Mouse (Mus musculus) hindbrain, embryonic 11.5 days (tissue): ENCODE data around the gene Frmd4b. TPM values are rescaled to one million over a fixed set of nuclear protein-coding genes. Genes with fewer than 3 reads are reported as not detected.

Experiments
- ATAC-seq: fragments of 200-750 bp; cut with Nextera tagmentation; 2 replicates; pipeline ENCODE4 v1.8.0; 2017; ENCODE audit warnings: mild to moderate bottlenecking, moderate TSS enrichment, moderate library complexity; ENCODE audit not compliant: low FRiP score
- DNase-seq: peaks from one replicate; pipeline ENCODE4 v3.0.0-alpha.2; 2015; ENCODE audit warnings: low spot score
- H3K27ac ChIP-seq: fragments of 300-500 bp; sonication (generic); 2 replicates; pipeline ENCODE4 v1.5.1; 2014; ENCODE audit warnings: mild to moderate bottlenecking, low read depth, low read length
- H3K27me3 ChIP-seq: fragments of 300-500 bp; sonication (generic); 2 replicates; pipeline ENCODE4 v1.6.1; 2014; ENCODE audit warnings: mild to moderate bottlenecking, low read length, moderate library complexity, mixed read lengths; ENCODE audit not compliant: control insufficient read depth, insufficient read depth
- H3K36me3 ChIP-seq: fragments of 300-500 bp; sonication (generic); 2 replicates; pipeline ENCODE4 v1.6.1; 2014; ENCODE audit warnings: mild to moderate bottlenecking, low read length, moderate library complexity, mixed read lengths; ENCODE audit not compliant: control insufficient read depth, insufficient read depth
- H3K4me1 ChIP-seq: fragments of 300-500 bp; sonication (generic); replicated peaks from 2 replicates; pipeline ENCODE4 v1.6.1; 2014; ENCODE audit warnings: low read length, mixed read lengths; ENCODE audit not compliant: control insufficient read depth, insufficient read depth
- H3K4me2 ChIP-seq: fragments of 300-500 bp; sonication (generic); replicated peaks from 2 replicates; pipeline ENCODE4 v1.6.1; 2014; ENCODE audit warnings: mild to moderate bottlenecking, low read depth, low read length
- H3K4me3 ChIP-seq: fragments of 300-500 bp; sonication (generic); 2 replicates; pipeline ENCODE4 v1.5.1; 2014; ENCODE audit warnings: low read depth, low read length
- H3K9ac ChIP-seq: fragments of 300-500 bp; sonication (generic); 2 replicates; pipeline ENCODE4 v1.6.1; 2014; ENCODE audit warnings: low read depth, low read length
- H3K9me3 ChIP-seq: fragments of 300-500 bp; sonication (generic); 2 replicates; pipeline ENCODE4 v1.6.1; 2016; ENCODE audit warnings: low read length; ENCODE audit not compliant: control insufficient read depth
- WGBS: fragments of 180-500 bp; shearing (Covaris S2); extraction: QIAGEN DNeasy Blood & Tissue Kit; methylation state at CpG from one replicate; pipeline ENCODE4 v1.1.7; 2014; 5-methylcytosine and 5-hydroxymethylcytosine counted together
- polyA plus RNA-seq: library from polyadenylated mRNA; unstranded; fragments of >200 nt; fragmentation: Nextera tagmentation; extraction: Ambion mirVana; gene quantifications from 2 replicates; pipeline ENCODE4 v1.2.1, GENCODE M21; 2014

The Frmd4b gene
- polyA plus RNA-seq, 1 experiment from 2014 or later = 50.5 TPM

DNA sequence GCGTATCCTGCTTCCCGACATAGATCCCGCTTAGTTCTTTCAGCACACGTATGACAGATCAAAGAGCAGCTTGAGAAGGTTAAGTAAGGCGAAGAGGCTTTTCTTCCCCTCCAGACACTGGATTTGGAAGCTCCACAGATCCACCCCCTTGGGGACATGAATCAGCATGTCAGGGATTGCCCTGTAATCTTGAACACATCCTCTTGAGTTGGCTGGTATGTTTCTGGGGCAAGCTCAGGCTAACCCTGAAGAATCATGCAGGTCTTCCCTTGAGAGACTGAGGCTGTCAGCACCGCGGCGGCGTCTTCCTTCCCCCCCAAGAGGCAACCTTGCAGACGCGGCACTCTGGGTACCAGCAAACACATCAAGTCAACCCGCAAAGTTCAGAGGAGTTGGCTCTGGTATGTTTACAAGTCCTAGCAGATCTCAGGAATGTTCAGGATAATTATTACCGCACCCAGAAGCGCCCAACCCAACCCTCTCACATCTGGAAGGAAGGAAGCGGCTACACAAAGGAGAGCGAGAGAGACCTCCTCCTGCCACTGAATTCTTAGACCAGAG lies 1.4 kb downstream of the Frmd4b start:
- Histone ChIP-seq H3K4me1 (peaks cover 4% of the 10 kb centered on the region), H3K36me3 (no peaks in the 10 kb centered on the region), H3K9me3 (no peaks in the 10 kb centered on the region), H3K27me3 (no peaks in the 10 kb centered on the region), H3K27ac (peak overlapping the region; percentile 96), H3K4me2 (peak overlapping the region; percentile 76), H3K4me3 (peak overlapping the region; percentile 85), H3K9ac (peak overlapping the region; percentile 89)
- WGBS = 5% methylated on average over 16 of the region's 16 CpGs
- no peak for ATAC-seq
- DNase-seq = peak; percentile 46

DNA sequence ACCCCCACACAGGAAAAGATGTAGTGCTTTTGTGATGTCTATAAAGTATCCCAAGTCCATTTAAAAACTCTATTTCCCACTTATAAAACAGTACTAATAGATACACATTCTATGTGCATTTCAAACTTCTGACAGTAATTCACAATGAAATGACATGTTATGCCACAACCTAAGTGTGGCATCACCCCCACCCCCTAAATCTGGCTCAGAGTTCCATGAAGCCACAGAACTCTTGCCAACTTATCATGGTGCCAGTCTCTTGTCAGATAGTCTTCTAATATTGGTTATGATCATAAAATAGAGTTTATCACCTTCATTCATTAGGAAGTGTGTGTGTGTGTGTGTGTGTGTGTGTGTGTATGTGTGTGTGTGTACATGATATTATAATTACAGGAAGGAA lies 3.2 kb downstream of the Frmd4b start:
- no peak overlapping the region for H3K4me3 ChIP-seq
- no peak overlapping the region for H3K9ac ChIP-seq
- no peaks in the 10 kb centered on the region for H3K9me3 ChIP-seq
- no peak overlapping the region for H3K27ac ChIP-seq
- peaks cover 4% of the 10 kb centered on the region for H3K4me1 ChIP-seq
- no peaks in the 10 kb centered on the region for H3K36me3 ChIP-seq
- H3K27me3 ChIP-seq = no peaks in the 10 kb centered on the region
- DNase-seq = no peak
- ATAC-seq = no peak
- H3K4me2 ChIP-seq = peak overlapping the region; percentile 76; the same call in 1 of the 2 replicates

DNA sequence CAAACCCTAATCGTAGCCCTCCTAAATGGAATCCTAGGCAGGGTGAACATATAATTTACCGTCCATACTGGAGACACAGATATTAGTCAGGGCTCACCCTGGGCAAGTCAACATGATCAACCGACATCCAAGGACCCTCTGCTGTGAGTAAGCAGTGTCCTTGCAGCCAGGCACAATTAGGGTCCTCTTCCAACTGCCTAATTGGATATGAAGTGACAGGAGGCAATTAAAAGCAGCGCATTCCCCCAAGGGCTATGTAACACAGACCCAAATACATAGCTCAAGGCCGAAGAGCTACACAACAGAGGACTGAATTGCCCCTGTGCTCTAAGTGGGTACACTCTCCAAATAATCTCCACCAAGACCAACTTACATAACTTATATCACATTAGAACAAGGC lies 4.5 kb downstream of the Frmd4b start:
- Histone ChIP-seq H3K9ac (no peak overlapping the region), H3K27me3 (no peaks in the 10 kb centered on the region), H3K27ac (no peak overlapping the region), H3K4me1 (peaks cover 4% of the 10 kb centered on the region), H3K9me3 (no peaks in the 10 kb centered on the region), H3K4me2 (no peak overlapping the region), H3K4me3 (no peak overlapping the region), H3K36me3 (no peaks in the 10 kb centered on the region)
- WGBS = 82% methylated on average over 5 of the region's 5 CpGs
- ATAC-seq (no peak), DNase-seq (no peak)

DNA sequence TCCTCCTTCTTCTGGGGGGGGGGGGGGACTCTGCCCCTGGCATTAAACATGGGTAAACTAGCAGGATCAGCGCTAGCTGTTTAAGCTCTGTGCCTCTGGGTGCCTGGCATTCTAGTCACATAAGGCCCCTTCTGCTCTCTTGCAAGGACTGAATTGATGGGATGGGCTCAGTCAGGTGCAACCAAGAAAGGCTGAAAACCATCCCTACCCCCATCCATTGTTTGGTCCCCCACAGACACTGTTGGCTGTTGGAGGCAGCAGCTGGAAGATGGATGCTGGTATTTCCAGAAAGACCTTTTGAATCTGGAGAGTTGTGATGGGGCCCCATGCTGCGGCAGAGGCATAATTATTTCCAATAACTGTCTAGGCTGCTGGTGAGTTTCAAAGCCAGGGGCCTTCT lies 7.3 kb downstream of the Frmd4b start:
- Histone ChIP-seq H3K9ac (no peak overlapping the region), H3K4me3 (no peak overlapping the region), H3K27ac (peak overlapping the region; percentile 48), H3K4me2 (no peak overlapping the region), H3K27me3 (no peaks in the 10 kb centered on the region), H3K4me1 (peaks cover 4% of the 10 kb centered on the region), H3K9me3 (no peaks in the 10 kb centered on the region), H3K36me3 (no peaks in the 10 kb centered on the region)
- DNase-seq = peak; percentile 41
- peak; percentile 89 for ATAC-seq
- 41% methylated on average over 2 of the region's 2 CpGs for WGBS

DNA sequence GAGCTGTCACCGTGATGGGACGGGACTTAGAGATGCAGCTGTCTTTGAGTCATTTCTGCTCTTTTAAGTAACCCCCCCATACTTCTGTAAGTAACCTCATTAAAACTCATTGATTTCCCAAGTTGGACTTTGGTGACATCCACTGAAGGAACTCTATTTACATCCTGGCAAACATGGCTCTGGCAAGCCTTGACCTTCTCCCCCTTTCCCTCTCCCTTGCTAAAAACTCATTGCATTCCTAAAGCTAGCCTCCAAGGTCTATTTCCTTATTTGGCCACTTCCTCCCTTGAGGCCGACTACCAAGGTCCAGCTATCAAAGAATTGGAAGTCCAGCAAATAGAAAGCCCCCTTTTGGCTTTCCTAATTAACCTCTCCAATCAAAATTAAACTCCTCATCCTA lies 9.7 kb downstream of the Frmd4b start:
- no peaks in the 10 kb centered on the region for H3K36me3 ChIP-seq
- H3K9ac ChIP-seq = no peak overlapping the region
- H3K4me2 ChIP-seq = no peak overlapping the region
- peak overlapping the region; percentile 44; the same call in 1 of the 2 replicates for H3K27ac ChIP-seq
- no peaks in the 10 kb centered on the region for H3K9me3 ChIP-seq
- no peak overlapping the region for H3K4me3 ChIP-seq
- DNase-seq = no peak
- H3K4me1 ChIP-seq = no peaks in the 10 kb centered on the region; the same call in 1 of the 2 replicates
- no peak for ATAC-seq
- 44% methylated on average over 3 of the region's 3 CpGs for WGBS
- H3K27me3 ChIP-seq = no peaks in the 10 kb centered on the region

DNA sequence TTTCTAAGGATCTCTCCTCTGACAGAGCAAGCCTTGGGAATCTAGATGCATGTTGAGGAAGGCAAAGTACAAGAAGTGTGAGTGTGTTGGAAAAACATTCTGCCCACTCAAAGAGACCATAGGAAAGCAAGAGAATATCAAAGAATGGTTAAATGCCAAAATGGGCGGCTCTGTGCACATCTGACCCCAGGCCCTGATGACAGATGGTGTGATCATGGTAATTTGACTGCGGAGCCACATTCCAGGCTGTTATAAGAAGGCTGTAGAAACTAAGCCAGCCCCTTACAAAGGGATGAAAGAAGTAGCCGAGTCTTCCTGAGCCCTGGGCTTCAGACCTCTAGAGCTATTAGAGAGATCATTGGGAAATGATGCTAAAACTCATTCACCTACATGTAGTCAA lies 22.1 kb downstream of the Frmd4b start:
- Histone ChIP-seq H3K27me3 (no peaks in the 10 kb centered on the region), H3K9me3 (no peaks in the 10 kb centered on the region), H3K9ac (no peak overlapping the region), H3K4me3 (no peak overlapping the region), H3K4me1 (no peaks in the 10 kb centered on the region), H3K36me3 (0 out of 2 replicates have a peak, but pooled peaks cover 4% of the 10 kb centered on the region), H3K4me2 (no peak overlapping the region), H3K27ac (peak overlapping the region; percentile 33; the same call in 1 of the 2 replicates)
- WGBS = 49% methylated on average over 3 of the region's 3 CpGs
- DNase-seq (peak; percentile 30), ATAC-seq (no peak)

DNA sequence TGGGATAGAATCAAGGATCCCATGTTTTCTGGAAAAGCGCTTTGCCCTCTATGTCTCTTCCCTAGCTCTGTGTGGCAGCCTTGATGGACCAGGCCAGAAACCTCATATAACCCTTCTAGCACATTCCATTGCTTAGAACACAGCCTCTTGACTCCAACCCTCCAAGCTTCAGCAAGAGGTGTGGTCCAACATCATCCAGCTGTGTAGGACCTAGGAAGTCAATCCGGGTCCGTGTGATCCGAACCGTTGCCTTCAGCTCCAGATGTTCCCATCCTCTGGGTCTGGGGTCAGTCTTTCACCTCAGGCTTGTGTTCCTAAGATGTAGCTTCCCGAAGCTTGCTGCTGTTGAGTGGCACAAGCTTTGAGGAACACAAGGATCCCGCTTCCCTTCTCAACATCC lies 22.8 kb downstream of the Frmd4b start:
- H3K9ac ChIP-seq = no peak overlapping the region
- WGBS = 88% methylated on average over 7 of the region's 7 CpGs
- peak overlapping the region; percentile 33; the same call in 1 of the 2 replicates for H3K27ac ChIP-seq
- no peak overlapping the region for H3K4me3 ChIP-seq
- ATAC-seq = no peak
- no peaks in the 10 kb centered on the region for H3K9me3 ChIP-seq
- no peaks in the 10 kb centered on the region for H3K27me3 ChIP-seq
- DNase-seq = no peak
- H3K36me3 ChIP-seq = 0 out of 2 replicates have a peak, but pooled peaks cover 4% of the 10 kb centered on the region
- H3K4me2 ChIP-seq = no peak overlapping the region
- H3K4me1 ChIP-seq = no peaks in the 10 kb centered on the region

DNA sequence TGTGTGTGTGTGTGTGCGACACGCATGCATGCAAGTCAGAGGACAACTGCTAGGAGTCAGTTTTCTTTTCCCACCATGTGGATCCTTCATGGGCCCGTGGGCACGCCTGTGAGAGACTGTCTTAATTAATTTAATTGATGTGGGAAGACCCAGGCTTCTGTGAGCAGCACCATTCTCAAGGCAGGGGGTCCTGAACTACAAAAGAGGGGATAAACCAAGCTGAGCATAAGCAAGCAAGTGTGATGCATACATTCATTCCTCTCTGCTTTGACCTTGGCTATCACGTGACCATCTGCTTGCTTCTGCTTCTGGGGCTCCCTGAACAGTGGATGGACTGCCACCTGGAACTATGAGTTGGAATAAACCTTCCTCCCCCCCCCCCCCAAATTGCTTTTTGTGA lies 27.1 kb downstream of the Frmd4b start:
- DNase-seq = no peak

DNA sequence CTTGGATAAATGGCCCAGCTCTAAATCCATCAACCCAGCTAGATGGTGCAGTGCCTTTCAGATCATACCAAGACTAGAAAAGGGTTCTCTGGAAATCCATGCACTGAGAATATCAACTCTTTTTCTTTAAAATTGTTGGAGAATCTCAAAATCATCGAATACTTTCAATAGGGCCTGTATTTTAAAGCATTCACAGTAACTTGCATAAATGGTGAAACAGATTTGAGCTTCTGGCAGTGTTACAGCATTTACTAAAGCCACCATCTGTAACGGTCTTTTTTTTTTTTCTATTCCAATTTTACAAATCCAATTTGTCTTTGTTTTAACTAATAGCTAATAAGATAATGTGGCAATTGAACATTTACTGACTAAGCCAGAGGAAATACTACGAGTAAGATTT lies 27.8 kb downstream of the Frmd4b start:
- Histone ChIP-seq H3K36me3 (0 out of 2 replicates have a peak, but pooled peaks cover under 1% of the 10 kb centered on the region), H3K4me2 (no peak overlapping the region), H3K9ac (no peak overlapping the region), H3K4me1 (no peaks in the 10 kb centered on the region; the same call in 1 of the 2 replicates), H3K27ac (no peak overlapping the region), H3K9me3 (no peaks in the 10 kb centered on the region), H3K27me3 (no peaks in the 10 kb centered on the region), H3K4me3 (no peak overlapping the region)
- WGBS = 89% methylated on average over 3 of the region's 3 CpGs
- no peak for DNase-seq
- ATAC-seq = no peak

More for the DNA sequence above, 27.1 kb downstream of the Frmd4b start:
- no peak overlapping the region for H3K4me2 ChIP-seq
- 60% methylated on average over 5 of the region's 5 CpGs for WGBS
- H3K9me3 ChIP-seq = no peaks in the 10 kb centered on the region
- 0 out of 2 replicates have a peak, but pooled peaks cover 4% of the 10 kb centered on the region for H3K36me3 ChIP-seq
- no peak overlapping the region for H3K27ac ChIP-seq
- peak; percentile 51; the same call in 1 of the 2 replicates for ATAC-seq
- H3K27me3 ChIP-seq = no peaks in the 10 kb centered on the region
- no peak overlapping the region for H3K4me3 ChIP-seq
- H3K9ac ChIP-seq = no peak overlapping the region
- H3K4me1 ChIP-seq = no peaks in the 10 kb centered on the region; the same call in 1 of the 2 replicates
